Mouse (Mus musculus): ENCODE measurements around the gene Rrp12. TPM values are rescaled to one million over a fixed set of nuclear protein-coding genes. Genes with fewer than 3 reads are reported as not detected.

Gene Rrp12
- total RNA-seq, 2 experiments from 2014 or later: 39.2 to 42.1 TPM

DNA sequence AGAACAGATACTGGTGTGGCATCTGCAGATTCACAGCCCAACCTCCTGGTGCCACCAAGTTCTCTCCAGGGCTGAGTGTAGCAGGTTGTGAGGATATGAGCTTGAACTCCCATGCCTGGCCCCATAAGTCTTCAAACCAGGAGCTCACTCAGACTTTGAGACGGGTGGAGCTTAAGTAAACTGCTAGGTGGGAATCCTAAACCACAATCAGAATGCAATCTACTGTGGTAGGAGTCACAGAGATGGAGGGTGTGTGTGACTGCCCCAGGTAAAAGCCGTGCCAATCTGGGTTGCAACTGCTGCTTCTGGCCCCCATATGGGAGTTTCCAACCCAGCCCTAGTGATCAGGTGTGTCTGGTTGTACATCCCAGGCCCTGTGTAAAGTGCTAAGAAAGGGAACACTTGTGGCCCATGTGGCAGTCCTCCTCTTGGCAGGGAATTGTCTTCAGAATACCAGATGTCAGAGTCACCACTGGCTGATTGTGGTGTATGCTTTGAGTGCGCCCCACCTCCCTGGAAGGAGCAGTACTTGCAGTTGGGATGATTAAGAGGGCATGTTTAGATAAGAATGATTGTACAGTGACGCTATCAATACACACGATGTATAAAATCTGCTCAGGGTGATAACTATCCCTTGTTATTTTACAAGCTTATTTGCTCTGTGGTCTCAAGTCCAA is 38.7 kb downstream of the Rrp12 start:
- no peak for DNase-seq (ENCODE audit: low spot score in 2 of 2)
- intact Hi-C loops (cut with DNase I): no loop called here

DNA sequence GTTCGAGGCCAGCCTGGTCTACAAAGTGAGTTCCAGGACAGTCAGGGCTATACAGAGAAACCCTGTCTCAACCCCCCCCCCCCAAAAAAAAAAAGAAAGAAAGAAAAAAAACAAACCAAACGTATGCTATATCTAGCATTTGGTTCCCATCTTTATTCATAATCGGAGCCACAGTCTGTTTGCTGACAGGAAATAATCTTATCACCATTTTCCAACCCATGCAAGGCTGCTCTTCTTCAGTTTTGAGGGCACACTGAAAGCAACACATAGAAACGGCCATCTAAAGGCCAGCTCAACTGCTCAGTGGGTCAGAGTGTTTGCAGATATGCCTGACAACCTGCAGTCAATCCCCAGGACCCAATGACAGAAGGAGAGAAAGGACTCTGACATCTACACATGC is 43.5 kb downstream of the Rrp12 start:
- intact Hi-C loops (cut with DNase I): no loop called here

DNA sequence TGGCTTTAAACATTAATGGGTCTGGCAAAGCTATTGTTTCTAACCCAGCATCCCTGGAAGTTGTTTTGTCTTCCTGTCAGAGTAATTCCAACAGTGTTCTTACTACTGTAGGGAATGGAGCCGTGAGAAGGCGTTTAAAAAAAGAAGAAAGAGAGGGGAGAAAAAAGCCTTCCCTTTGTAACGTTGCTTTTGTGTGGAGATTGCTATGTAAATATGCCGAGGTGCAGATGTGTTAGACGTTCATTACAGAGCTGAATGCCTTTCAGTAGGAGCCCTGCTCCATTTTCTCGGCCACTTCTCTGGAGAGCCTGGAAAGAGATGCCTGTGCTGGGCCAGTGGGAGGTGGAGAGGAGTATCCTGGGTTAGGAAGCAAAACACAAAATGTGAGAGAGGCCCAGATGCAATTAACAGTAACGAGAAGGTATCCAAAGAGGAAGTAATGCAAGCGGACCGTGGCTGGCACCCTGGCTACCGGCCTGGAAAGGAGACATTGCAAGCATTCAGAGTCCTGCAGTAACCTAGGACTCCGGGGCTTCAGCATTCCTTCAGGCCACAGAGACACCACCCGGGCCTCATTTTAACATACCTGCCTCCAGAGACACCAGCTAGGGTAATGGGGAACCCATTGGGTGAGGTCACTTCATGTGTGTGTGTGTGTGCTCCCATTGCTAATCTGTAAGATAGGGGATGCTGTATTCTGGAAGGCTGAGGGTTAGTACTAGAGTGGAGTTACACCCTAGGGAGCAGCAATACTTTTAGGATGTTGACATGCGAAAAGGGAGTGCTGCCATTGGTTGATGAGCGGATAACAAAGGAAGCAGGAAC is 45.0 kb downstream of the Rrp12 start:
- intact Hi-C loops (cut with DNase I): no loop called here
- no peak for DNase-seq (ENCODE audit: low spot score in 2 of 2)

More for the DNA sequence above, 43.5 kb downstream of the Rrp12 start:
- no peak for DNase-seq (ENCODE audit: low spot score in 2 of 2)

- intact Hi-C loops (cut with DNase I): no loop called here
- DNase-seq (ENCODE audit: low spot score in 2 of 2): no peak
These were observed 45.8 kb downstream of the Rrp12 start for GRCm38 (mm10) chr19:41850021-41850718.

DNA sequence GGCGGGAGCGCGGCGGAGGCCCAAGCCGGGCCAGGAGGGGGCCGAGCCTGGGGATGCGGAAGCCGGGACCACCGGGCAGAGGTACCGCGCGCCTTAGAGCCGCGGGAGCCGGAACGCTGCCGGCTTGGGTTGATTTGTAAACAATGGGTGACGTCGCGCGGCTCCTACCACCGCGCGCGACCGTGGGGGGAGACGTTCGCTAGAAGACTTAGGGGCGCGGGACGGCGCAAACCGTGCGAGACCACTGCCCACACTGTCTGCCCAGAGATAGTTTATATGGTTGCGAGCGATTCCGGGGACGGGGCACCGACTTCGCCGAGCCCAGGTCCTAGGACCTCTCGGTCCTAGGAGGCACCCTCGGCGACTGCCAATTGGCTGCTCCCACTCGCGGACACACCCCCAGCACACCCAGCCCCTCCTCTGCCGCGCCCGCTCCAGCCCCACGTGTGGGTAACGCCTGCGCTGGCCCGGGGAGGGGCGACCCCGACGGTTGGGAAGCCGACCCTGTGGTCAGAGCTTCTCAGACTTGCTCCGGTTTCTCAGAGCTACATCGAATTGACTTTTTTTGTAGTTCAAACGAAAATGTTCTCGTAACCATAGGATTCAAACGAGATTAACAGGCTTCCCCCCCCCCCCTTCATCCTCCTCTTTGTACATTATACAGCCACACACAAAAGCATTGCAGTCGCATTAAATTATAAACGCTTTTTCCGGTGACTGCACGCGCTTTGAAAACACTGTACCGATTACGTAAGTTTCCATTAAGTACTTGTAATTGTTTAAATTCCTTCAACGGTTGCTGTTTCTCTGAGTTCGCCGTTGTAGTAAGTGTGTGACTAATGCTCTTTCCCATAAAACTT is 47.8 kb downstream of the Rrp12 start, which contains the start of gene Frat2:
Gene Frat2 (minus strand): TSS at position 141 of the 860 bp plus-strand sequence.
- DNase-seq (ENCODE audit: low spot score in 2 of 2): peak; percentile 84 to 86
- intact Hi-C loops (cut with DNase I): loop anchor here (2.0 to 5.0 kb wide), 2 partner anchors 17 to 46 kb away; partner anchors contain the start of gene Arhgap19

- intact Hi-C loops (cut with DNase I): loop anchor here (2.0 to 5.0 kb wide), 2 partner anchors 17 to 45 kb away; partner anchors contain the start of gene Arhgap19
These were observed 48.4 kb downstream of the Rrp12 start for GRCm38 (mm10) chr19:41847614-41847991.

GRCm38 (mm10) chr19:41847091-41847581 is 48.8 kb downstream of the Rrp12 start:
- peak; percentile 30 to 37 for DNase-seq (ENCODE audit: low spot score in 2 of 2)
- intact Hi-C loops (cut with DNase I): loop anchor here (2.0 to 5.0 kb wide), 2 partner anchors 16 to 45 kb away; partner anchors contain the start of gene Arhgap19

More at GRCm38 (mm10) chr19:41847614-41847991, 48.4 kb downstream of the Rrp12 start:
- peak in 1 of 2 experiments; percentile 55 for DNase-seq (ENCODE audit: low spot score in 2 of 2)

GRCm38 (mm10) chr19:41846366-41847090 is 49.4 kb downstream of the Rrp12 start:
- intact Hi-C loops (cut with DNase I): loop anchor here (2.0 to 5.0 kb wide), 2 partner anchors 16 to 44 kb away; partner anchors contain the start of gene Arhgap19
- no peak for DNase-seq (ENCODE audit: low spot score in 2 of 2)

- intact Hi-C loops (cut with DNase I): no loop called here
- DNase-seq (ENCODE audit: low spot score in 2 of 2): no peak
These were observed 51.6 kb downstream of the Rrp12 start for GRCm38 (mm10) chr19:41844345-41844744.

GRCm38 (mm10) chr19:41842706-41843105 is 53.3 kb downstream of the Rrp12 start:
- no peak for DNase-seq (ENCODE audit: low spot score in 2 of 2)
- intact Hi-C loops (cut with DNase I): no loop called here

GRCm38 (mm10) chr19:41842196-41842595 is 53.8 kb downstream of the Rrp12 start:
- intact Hi-C loops (cut with DNase I): no loop called here
- DNase-seq (ENCODE audit: low spot score in 2 of 2): no peak

GRCm38 (mm10) chr19:41841105-41841750 is 54.7 kb downstream of the Rrp12 start:
- no peak for DNase-seq (ENCODE audit: low spot score in 2 of 2)
- intact Hi-C loops (cut with DNase I): no loop called here

- no peak for DNase-seq (ENCODE audit: low spot score in 2 of 2)
- intact Hi-C loops (cut with DNase I): no loop called here
These were observed 56.3 kb downstream of the Rrp12 start for GRCm38 (mm10) chr19:41839685-41840084.

GRCm38 (mm10) chr19:41838808-41839207 is 57.2 kb downstream of the Rrp12 start:
- no peak for DNase-seq (ENCODE audit: low spot score in 2 of 2)
- intact Hi-C loops (cut with DNase I): no loop called here

DNA sequence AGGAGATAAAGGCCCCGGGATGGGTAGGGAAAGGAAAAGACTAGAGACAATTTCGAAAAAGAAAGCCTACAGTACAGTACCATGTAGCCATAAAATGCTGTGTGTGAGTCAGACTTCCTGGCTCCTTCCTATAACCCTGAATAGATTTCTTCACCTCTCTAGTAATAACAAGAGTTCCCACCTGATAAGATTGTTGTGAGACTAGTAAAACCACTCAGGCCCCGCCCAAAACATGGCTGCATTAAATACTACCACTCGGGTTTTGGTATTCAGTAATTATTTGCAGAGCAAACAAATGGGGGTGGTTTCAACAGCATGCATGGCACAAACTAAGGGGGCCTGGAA is 58.1 kb downstream of the Rrp12 start:
- intact Hi-C loops (cut with DNase I): no loop called here
- DNase-seq (ENCODE audit: low spot score in 2 of 2): no peak

DNA sequence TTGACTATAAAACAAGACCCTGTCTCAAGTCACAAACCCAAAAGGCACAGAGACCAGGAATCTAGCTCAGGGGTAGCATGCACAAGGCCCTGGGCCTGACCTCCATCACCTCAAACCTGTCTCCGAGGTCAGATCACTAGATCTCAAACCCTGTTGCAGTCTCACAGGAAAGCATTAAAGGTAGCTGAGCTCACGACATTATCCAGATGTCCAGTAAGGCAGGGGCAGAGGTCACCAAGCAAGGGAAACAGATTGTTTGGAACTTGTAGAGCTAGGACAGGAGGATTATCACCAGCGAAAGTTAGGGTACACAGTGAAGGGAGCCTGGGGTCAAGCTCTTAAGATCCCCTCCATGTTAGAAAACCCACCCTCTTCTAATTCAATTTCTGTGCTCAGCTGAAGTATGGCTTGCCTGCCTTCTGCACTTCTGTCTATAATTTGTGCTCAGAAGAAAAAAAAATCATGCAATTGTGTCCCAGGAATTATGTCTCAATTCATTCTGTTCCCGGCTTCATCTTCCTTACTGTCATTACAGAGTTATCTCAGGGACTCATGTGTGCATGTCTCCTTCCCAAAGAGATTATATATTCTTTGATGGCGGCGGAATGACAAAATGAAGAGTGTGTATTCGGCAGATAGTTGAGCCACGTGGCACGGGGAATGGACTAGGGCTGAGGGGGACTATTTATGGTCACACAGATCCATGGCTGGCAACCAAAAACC is 58.6 kb downstream of the Rrp12 start:
- no peak for DNase-seq (ENCODE audit: low spot score in 2 of 2)
- intact Hi-C loops (cut with DNase I): no loop called here

DNA sequence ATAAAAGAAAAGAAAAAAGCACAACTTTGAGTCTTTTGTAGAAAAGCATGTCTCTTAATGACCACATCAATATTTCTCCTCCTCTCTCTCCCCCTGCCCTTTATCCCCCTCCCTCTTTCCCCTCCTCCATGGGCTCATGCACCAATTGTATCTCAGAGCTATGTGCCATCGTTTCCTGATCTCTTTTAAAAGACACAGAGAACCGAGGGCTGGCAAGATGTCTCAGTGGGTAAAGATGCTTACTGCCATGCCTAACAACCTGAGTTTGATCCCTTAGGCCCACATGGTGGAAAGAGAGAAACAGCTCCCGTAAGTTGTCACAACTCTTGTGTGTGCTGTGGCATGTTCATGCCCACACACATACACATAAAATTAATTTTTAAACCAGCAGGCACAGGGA is 59.3 kb downstream of the Rrp12 start:
- DNase-seq (ENCODE audit: low spot score in 2 of 2): no peak

More for the DNA sequence above, 59.3 kb downstream of the Rrp12 start:
- intact Hi-C loops (cut with DNase I): no loop called here

Measured in left cerebral cortex, postnatal 14 days (tissue).